Mouse (Mus musculus) heart, embryonic 11.5 days (tissue): ENCODE measurements around the gene Alg12. TPM values are rescaled to one million over a fixed set of nuclear protein-coding genes. Genes with fewer than 3 reads are reported as not detected.

Experiments used
- ATAC-seq: fragments of 200-750 bp; cut with Nextera tagmentation; replicated peaks from 2 replicates; pipeline ENCODE4 v1.8.0; 2017; ENCODE audit warnings: moderate library complexity; ENCODE audit not compliant: insufficient number of reproducible peaks, low FRiP score, low TSS enrichment
- H3K27ac ChIP-seq: fragments of 300-500 bp; sonication (generic); 2 replicates; pipeline ENCODE4 v1.5.1; 2014; ENCODE audit warnings: mild to moderate bottlenecking, low read depth, low read length
- H3K27me3 ChIP-seq: fragments of 300-500 bp; sonication (generic); 2 replicates; pipeline ENCODE4 v1.6.1; 2014; ENCODE audit warnings: mild to moderate bottlenecking, low read length, mixed read lengths; ENCODE audit not compliant: control insufficient read depth, insufficient read depth
- H3K36me3 ChIP-seq: fragments of 300-500 bp; sonication (generic); 2 replicates; pipeline ENCODE4 v1.6.1; 2014; ENCODE audit warnings: mild to moderate bottlenecking, low read length, moderate library complexity, mixed read lengths; ENCODE audit not compliant: control insufficient read depth, insufficient read depth
- H3K4me1 ChIP-seq: fragments of 300-500 bp; sonication (generic); 2 replicates; pipeline ENCODE4 v1.6.1; 2014; ENCODE audit warnings: low read length; ENCODE audit not compliant: control insufficient read depth, insufficient read depth
- H3K4me2 ChIP-seq: fragments of 300-500 bp; sonication (generic); 2 replicates; pipeline ENCODE4 v1.6.1; 2014; ENCODE audit warnings: mild to moderate bottlenecking, moderate library complexity
- H3K4me3 ChIP-seq: fragments of 300-500 bp; sonication (generic); 2 replicates; pipeline ENCODE4 v1.5.1; 2014; ENCODE audit warnings: low read depth, low read length
- H3K9ac ChIP-seq: fragments of 300-500 bp; sonication (generic); 2 replicates; pipeline ENCODE4 v1.6.1; 2014; ENCODE audit warnings: mild to moderate bottlenecking, low read depth, low read length, moderate library complexity
- H3K9me3 ChIP-seq: fragments of 300-500 bp; sonication (generic); replicated peaks from 2 replicates; pipeline ENCODE4 v1.6.1; 2016; ENCODE audit warnings: low read length; ENCODE audit not compliant: control insufficient read depth
- WGBS: fragments of 180-500 bp; shearing (Covaris S2); extraction: QIAGEN DNeasy Blood & Tissue Kit; methylation state at CpG from one replicate; pipeline ENCODE4 v1.1.7; 2014; ENCODE audit not compliant: insufficient replicate concordance; 5-methylcytosine and 5-hydroxymethylcytosine counted together
- polyA plus RNA-seq: library from polyadenylated mRNA; unstranded; fragments of >200 nt; fragmentation: Nextera tagmentation; extraction: Ambion mirVana; gene quantifications from 2 replicates; pipeline ENCODE4 v1.2.1, GENCODE M21; 2014

Gene Alg12
- polyA plus RNA-seq, 1 experiment from 2014 or later = 12.5 TPM

- Histone ChIP-seq H3K4me3 (no peak overlapping the region), H3K27me3 (no peaks in the 10 kb centered on the region), H3K4me2 (no peak overlapping the region), H3K9ac (no peak overlapping the region), H3K4me1 (peaks cover 28% of the 10 kb centered on the region), H3K27ac (no peak overlapping the region), H3K9me3 (no peaks in the 10 kb centered on the region), H3K36me3 (peaks cover 2% of the 10 kb centered on the region; the same call in 1 of the 2 replicates)
- 68% methylated on average over 6 of the region's 6 CpGs for WGBS
- no peak for ATAC-seq
These were observed 10.8 kb upstream of the Alg12 start for GRCm38 (mm10) chr15:88829791-88830440.

DNA sequence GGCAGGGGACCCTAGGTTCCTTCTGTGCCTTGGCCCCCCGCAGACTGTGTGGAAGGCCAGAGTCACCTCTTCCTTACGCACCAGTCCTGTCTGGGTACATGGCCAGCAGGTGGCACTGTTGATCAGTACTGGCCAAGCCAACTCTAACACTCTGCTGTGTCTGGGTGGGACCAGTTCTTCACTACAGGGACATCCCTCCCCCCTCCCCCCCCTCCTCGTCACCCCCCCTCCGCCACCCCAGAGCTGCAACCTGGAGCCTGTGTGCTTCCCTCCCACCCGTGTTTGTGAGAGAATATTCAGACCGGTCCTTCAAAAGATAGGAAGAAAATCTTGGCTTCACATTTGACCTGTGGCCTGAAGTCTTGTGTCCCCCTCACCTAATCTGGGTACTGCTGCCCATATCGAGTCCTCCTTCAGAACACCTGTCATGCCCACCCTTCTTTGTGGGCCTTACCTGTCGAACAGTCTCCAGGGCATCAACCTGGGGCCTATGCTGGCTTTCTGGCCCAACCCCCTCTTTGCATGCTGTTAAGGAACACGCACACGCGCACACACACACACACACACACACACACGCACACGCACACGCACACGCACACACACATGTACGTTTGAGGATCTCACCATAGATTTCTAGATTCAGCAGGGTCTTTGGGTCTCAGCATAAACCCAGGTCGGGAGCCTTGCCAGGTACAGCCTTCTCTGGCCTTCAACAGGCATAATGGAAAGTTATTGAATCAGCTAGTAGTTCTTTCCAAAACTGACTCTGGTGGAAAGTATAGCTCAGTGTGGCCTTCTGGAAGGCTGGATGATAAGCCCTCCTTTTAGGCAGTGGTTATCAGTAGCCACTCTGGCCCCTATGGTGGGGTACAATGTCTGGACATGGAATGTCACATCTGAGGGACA lies 9.9 kb upstream of the Alg12 start:
- Histone ChIP-seq H3K4me1 (peaks cover 28% of the 10 kb centered on the region), H3K4me3 (no peak overlapping the region), H3K4me2 (no peak overlapping the region), H3K27me3 (no peaks in the 10 kb centered on the region), H3K36me3 (peaks cover 4% of the 10 kb centered on the region; the same call in 1 of the 2 replicates), H3K9ac (no peak overlapping the region), H3K27ac (no peak overlapping the region), H3K9me3 (no peaks in the 10 kb centered on the region)
- WGBS = 51% methylated on average over 17 of the region's 17 CpGs
- peak; percentile 73 for ATAC-seq

GRCm38 (mm10) chr15:88827991-88828799 lies 9.1 kb upstream of the Alg12 start:
- H3K27ac ChIP-seq = no peak overlapping the region
- H3K4me1 ChIP-seq = peaks cover 28% of the 10 kb centered on the region
- peak; percentile 5; the same call in 1 of the 2 replicates for ATAC-seq
- no peaks in the 10 kb centered on the region for H3K27me3 ChIP-seq
- 21% methylated on average over 9 of the region's 9 CpGs for WGBS
- H3K9me3 ChIP-seq = no peaks in the 10 kb centered on the region
- no peak overlapping the region for H3K4me2 ChIP-seq
- H3K36me3 ChIP-seq = peaks cover 8% of the 10 kb centered on the region
- H3K4me3 ChIP-seq = no peak overlapping the region
- H3K9ac ChIP-seq = no peak overlapping the region

DNA sequence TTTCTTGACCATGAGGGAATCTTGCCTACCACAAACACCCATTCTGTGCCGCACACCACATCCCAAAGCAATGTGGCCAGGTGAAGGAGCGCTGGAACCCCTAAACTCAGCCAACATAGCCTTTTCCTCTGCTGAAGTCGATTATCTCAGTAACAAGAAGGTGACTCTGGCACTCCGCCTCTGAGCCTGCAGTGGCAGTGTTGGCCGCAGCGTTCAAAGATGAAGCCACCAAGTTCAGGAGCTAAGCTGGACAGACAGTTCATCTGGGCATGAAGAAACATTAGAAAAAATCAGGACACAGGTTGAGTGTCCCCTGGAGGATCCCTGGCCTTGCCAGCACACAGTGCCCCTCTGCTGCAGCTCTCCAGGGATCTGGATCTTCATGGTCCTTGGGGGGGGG lies 8.3 kb upstream of the Alg12 start:
- Histone ChIP-seq H3K27me3 (no peaks in the 10 kb centered on the region), H3K4me2 (no peak overlapping the region), H3K36me3 (peaks cover 8% of the 10 kb centered on the region), H3K4me1 (peaks cover 26% of the 10 kb centered on the region), H3K9me3 (no peaks in the 10 kb centered on the region), H3K27ac (no peak overlapping the region), H3K4me3 (no peak overlapping the region), H3K9ac (no peak overlapping the region)
- no peak for ATAC-seq
- WGBS = 80% methylated on average over 6 of the region's 6 CpGs

GRCm38 (mm10) chr15:88823376-88823775 lies 4.3 kb upstream of the Alg12 start:
- H3K4me3 ChIP-seq = no peak overlapping the region
- H3K27ac ChIP-seq = no peak overlapping the region
- H3K9me3 ChIP-seq = no peaks in the 10 kb centered on the region
- no peak overlapping the region for H3K4me2 ChIP-seq
- H3K9ac ChIP-seq = no peak overlapping the region
- H3K36me3 ChIP-seq = peaks cover 10% of the 10 kb centered on the region
- H3K27me3 ChIP-seq = no peaks in the 10 kb centered on the region
- ATAC-seq = no peak
- 83% methylated on average over 5 of the region's 5 CpGs for WGBS
- peaks cover 10% of the 10 kb centered on the region for H3K4me1 ChIP-seq

GRCm38 (mm10) chr15:88822513-88822912 lies 3.4 kb upstream of the Alg12 start:
- peaks cover 10% of the 10 kb centered on the region for H3K36me3 ChIP-seq
- no peak for ATAC-seq
- H3K27ac ChIP-seq = no peak overlapping the region
- no peak overlapping the region for H3K4me3 ChIP-seq
- H3K4me2 ChIP-seq = no peak overlapping the region
- no peak overlapping the region for H3K9ac ChIP-seq
- no peaks in the 10 kb centered on the region for H3K9me3 ChIP-seq
- WGBS = 86% methylated on average over 7 of the region's 7 CpGs
- peaks cover 10% of the 10 kb centered on the region for H3K4me1 ChIP-seq
- no peaks in the 10 kb centered on the region for H3K27me3 ChIP-seq

GRCm38 (mm10) chr15:88821403-88821802 lies 2.3 kb upstream of the Alg12 start:
- 83% methylated on average over 7 of the region's 7 CpGs for WGBS
- peaks cover 10% of the 10 kb centered on the region for H3K4me1 ChIP-seq
- H3K4me2 ChIP-seq = no peak overlapping the region
- no peak for ATAC-seq
- H3K27ac ChIP-seq = no peak overlapping the region
- H3K36me3 ChIP-seq = peaks cover 10% of the 10 kb centered on the region
- H3K27me3 ChIP-seq = no peaks in the 10 kb centered on the region
- H3K9me3 ChIP-seq = no peaks in the 10 kb centered on the region
- peak overlapping the region; percentile 0; the same call in 1 of the 2 replicates for H3K4me3 ChIP-seq
- H3K9ac ChIP-seq = no peak overlapping the region

- Histone ChIP-seq H3K27ac (peak overlapping the region; percentile 10; the same call in 1 of the 2 replicates), H3K4me3 (peak overlapping the region; percentile 84), H3K27me3 (no peaks in the 10 kb centered on the region), H3K9ac (peak overlapping the region; percentile 85), H3K4me1 (peaks cover 10% of the 10 kb centered on the region), H3K4me2 (peak overlapping the region; percentile 95), H3K36me3 (peaks cover 14% of the 10 kb centered on the region), H3K9me3 (no peaks in the 10 kb centered on the region)
- ATAC-seq = no peak
- WGBS = 1% methylated on average over 23 of the region's 23 CpGs
These were observed 787 bp upstream of the Alg12 start for GRCm38 (mm10) chr15:88819906-88820303.
